Mouse (Mus musculus) heart, adult 2 months (tissue): ENCODE measurements around the gene Gpr146.

Experiments
- CTCF ChIP-seq: fragments of 200-600 bp; IDR thresholded peaks from 2 replicates; pipeline ENCODE4 v1.8.1; 2022; ENCODE audit warnings: antibody characterized with exemption, mild to moderate bottlenecking, moderate library complexity
- EP300 ChIP-seq: fragments of 200-500 bp; IDR thresholded peaks from 2 replicates; pipeline ENCODE4 v1.6.1; 2011; ENCODE audit warnings: low read depth, low read length, control low read depth; ENCODE audit not compliant: insufficient read depth

GRCm38 (mm10) chr5:139367884-139368458, 9.5 kb upstream of the Gpr146 start:
- TF ChIP-seq CTCF (no peak), EP300 (no peak)
